Mouse (Mus musculus): Measurements from ENCODE around the gene Nr2c2.
A peak's percentile ranks its signal among the peaks of the same experiment; 100 is the strongest.

Gene Nr2c2

DNA sequence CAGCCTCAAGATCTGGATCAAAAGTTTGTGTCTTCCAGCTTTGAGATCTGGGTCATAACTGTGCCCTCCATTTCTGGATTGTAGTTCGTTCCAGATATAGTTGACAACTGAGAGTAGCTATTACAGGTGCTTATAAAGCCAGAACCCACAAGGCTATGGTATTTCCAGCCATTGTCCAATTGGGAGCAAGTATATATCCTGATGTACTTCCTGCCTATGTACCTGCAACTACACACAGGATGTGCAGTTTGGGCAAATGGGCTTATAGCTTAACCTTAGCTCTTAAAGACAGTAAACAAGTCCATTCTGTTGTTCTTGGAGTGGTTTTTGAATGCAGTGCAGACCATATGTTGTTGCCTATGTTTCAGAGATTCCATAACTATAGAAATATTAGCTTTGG, 40.3 kb downstream of the Nr2c2 start:
- DNase-seq = no peak

GRCm38 (mm10) chr6:92132021-92132911, 41.1 kb downstream of the Nr2c2 start:
- DNase-seq = no peak

DNA sequence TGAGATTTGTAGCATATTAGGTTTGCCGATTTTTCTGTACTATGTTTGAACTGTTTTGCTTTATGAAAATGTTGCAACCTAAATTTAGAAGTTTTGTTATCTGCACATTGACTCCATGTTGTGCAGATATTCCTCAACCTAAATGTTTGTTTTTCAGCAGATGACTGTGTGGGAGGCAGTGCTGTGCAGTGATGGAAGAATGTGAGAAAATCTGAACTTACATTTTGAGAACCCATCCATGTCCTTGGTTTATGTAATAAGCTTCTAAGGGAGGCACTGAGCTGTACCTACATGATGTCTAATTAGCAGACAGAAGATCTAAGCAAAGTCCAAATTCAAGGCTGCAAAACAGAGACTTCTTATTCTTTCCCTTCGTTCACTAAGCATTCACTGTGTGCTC, 42.4 kb downstream of the Nr2c2 start:
- no peak for DNase-seq

- DNase-seq = no peak
Observed at GRCm38 (mm10) chr6:92136356-92136755, 45.2 kb downstream of the Nr2c2 start.

DNA sequence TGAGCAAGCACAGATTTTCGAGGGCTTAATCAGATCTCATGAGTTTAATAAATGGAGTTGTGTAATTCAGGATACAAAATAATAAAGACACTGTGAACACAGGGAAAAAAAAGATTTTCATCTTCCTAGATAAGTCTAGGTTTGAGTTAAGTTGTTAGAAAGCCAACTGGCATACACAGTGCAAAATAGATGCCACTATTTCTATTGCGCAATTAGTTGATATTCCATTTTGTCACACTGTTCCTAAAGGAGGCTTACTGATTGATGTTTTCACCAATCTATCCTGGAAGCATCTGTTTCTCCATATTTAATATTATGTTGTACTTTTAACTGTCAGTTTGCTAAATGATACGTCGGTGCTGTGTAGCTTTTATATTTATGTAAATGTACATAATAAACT, 54.7 kb downstream of the Nr2c2 start:
- DNase-seq = no peak

DNA sequence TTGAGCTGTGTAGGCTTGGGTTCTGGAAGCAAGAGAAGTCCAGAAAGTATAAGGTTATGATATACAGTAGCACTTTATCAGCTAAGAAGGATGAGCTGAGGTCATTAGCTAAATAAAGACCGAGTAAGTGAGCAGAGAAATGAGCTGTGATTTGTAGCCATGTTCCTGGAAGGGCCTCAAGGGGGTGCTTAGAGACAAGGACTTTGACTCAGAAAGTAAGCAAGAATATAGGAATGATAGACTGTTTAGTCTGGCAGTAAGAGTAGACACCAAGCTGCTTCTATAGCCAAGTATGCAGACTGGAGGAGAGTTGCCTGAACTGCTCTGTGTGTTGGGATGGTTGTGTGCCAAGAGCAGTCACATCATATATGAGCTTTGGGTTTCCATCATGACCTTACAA, 62.6 kb downstream of the Nr2c2 start:
- DNase-seq = no peak

DNA sequence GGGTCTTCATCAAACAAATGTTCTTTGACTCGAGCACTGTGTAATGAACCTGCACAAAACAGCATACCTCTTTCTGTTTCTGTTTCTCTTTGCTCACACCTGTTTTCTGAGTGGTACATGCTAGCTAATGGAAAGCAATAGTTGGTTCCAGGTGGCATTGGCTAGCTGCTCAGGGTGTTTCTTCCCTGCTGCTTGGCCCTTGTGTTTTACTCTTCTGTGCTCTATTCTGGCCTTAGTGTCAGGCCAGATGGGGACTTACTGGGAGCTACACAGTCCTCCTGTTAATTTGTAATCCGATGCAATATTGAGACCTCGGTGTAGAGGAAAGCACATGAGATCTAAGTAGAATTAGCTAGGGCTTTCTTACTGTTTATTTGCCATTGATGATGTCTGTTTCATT, 67.6 kb downstream of the Nr2c2 start:
- DNase-seq = no peak

- no peak for DNase-seq
Observed at GRCm38 (mm10) chr6:92162724-92163123, 71.5 kb downstream of the Nr2c2 start.

DNA sequence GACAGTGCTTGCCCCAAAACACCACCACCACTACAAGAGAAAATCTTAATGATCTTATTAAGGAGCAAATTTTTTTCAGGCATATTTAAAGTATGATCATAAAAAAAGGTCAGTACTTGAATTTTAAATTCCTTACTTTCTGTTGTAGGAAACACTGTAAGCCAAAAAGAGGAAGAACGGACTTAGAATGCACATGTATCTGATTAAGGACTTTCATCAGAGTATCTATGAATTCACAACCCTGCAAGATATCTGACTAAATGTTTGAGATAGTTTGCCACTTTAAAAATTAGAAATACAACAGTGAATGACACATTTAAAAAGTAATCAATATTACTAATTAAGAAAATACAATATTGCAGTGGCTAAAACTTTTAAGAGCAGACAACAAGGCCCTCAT, 85.3 kb downstream of the Nr2c2 start:
- DNase-seq = no peak

DNA sequence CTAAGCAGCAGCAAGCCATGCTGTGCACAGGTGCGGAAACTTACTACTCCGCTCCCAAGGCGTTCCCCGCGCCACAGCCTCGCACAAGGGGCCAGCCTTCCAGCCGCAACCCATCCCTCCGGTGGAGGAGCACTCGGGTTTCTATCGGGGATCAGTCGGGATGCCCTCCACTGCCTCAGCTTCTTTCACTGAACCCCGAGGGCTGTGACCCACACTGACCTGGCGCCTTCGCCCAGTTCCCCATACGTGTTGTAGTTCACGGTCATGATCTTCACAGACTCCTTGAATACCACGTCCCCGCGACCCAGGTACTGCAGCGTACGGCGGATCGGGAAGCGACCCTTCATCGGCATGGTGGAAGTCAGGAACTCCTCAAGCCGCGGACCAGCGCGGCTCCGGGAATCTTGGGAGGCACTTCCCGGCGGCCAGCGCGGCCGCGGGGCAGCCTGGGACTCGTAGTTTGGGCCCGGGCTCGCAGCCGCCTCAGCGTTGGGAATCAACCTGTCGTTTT, 92.5 kb downstream of the Nr2c2 start, which contains the start of gene Mrps25:
Gene Mrps25 (minus strand): TSS at position 413 of the 511 bp plus-strand sequence.
- DNase-seq = peak; percentile 85

DNA sequence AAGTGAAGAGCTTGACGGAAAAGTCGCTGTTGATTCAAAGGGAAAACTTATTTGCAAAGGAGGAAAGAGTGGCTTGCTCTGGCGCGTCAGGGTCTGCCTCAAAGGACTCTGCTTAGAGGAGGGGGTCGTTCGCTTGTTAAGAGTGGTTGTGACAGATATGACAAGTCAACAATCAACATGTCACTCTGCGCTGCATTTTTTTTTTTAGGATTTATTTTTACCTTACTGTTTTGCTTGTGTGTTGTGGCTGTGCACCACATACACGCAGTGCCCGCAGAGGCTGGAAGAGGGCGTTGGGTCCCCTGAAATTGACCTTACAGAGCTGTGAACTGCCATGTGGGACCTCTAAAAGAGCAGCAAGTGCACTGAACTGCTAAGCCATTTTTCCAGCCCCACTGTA, 93.0 kb downstream of the Nr2c2 start:
- DNase-seq = no peak

DNA sequence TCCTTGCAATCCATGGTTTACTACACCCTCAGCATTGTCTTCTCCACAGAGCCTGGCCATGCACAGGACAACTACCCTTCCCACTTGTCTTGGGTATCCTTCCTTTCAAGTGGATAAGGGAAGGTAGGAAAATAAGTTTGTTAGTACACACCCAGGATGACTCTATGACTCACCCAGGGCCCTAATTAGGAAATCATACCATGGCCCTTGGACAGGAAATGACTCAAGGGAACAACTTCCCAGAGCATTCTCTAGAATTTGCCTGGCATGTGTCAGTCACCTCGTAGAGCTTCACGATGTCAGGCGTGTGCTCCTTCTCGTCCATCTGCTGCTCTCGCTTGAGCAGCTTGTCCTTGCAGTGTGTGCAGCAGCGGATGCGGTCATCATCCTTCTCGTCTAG, 108.2 kb downstream of the Nr2c2 start:
- DNase-seq = no peak

DNA sequence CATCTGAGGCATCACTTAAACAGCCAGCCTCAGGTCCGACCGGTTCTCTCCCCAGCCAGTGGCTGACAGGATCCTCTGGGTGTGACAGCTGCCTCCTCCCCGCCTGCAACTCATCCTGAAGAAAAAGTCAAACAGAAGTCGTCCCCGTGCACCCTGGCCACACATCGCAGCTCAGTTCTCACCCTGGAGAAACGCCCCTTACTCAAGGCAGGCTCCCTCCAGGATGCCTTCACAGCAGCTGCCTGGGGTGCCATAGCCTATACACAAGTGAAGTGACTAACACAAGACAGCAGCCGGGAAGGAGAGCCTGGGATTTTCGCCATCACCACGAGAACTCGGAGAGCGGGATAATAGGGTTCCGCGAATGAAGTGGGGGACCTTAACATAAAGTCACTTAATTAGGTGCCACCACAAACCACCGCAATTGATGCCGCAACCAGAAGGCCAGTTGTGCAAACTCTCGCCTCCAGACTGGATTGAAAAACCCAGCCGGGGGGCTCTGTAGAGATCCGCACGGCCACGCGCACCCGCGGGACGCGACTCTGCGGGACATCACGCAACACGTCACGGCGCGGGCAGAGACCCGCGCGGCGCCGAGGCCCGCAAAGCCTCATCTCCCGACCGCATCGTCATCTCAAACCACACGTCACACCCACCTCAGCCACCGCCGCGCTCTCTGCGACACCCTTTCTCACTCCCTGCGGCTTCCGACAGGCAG, 123.0 kb downstream of the Nr2c2 start:
- DNase-seq = no peak

DNA sequence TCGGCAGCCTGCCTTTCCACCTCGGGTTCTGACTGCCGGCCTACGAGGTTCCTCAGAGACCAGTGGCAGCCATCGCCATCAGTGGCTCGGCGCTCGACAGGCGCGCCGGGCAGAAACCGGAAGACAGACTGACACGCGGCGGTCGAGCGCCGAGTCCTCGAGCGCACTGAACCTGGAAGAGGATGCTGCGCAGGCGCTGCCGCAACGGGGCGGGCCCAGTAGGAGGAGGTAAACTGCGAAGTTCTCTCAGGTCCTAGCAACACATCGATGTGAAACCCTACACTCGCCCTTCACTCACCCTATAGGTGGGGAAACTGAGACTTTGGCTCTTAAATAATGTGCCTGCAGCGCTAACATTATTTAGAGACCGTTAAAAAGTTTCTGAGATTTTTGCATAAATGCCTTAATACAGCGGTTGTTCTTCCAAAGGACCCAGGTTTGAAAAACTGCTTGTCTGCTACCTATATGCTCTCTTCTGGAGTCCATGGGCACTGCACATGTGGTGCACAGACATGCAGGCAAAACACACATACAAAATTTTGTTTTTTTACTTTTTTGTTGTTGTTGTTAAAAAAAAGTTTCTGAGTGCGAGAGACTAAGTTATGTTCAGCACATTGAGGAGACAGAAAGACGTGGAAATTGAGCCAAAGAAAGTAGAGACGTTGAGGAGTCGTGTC, 123.7 kb downstream of the Nr2c2 start, which contains the start of gene Rbsn:
Gene Rbsn (minus strand): TSS at position 153 of the 677 bp plus-strand sequence.
- peak; percentile 95 for DNase-seq

- DNase-seq = peak; percentile 54
Observed at GRCm38 (mm10) chr6:92219445-92219844, 128.3 kb downstream of the Nr2c2 start.

DNA sequence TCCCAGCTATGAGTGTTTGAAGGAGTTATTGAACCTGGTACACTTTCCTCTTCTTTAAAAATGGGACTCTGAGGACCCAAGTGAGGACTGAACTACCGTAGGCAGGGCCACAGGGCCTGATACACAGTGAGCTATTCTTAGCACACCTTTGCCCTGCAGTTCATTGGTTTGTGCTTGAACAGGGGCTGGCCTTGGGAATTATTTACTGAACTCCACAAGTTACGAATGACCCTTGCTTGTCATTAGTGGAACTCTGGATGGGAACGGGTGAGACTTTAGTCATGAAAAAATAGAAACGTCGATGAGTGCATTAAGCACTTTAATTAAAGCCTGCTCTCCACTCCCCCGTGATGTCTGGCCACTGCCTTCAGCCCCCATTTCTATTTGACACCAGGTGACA, 130.4 kb downstream of the Nr2c2 start:
- DNase-seq = no peak

DNA sequence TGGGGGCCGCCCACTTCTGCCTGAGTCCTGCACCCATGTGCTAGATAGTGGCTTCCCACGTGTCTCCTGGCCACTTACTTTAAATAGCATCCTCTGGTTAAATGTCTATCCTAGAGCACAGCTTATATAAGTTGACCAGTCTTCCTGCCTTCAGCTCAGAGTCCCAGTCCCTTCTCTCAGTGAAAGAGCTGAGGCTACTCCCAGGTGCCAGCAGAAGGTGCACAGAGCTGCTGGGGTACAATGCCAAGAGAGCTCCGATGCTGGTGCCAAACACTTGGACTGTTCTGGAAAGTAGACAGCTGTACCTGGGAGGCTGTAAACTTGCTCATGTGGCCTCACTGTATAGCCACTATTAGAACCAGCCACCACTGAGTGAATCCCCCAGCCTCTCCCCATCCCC, 130.8 kb downstream of the Nr2c2 start:
- DNase-seq = no peak

Measured in retina, postnatal 1 day (tissue).